Mouse (Mus musculus) heart, embryonic 11.5 days (tissue): ENCODE results near the gene Zg16. TPM values are rescaled to one million over a fixed set of nuclear protein-coding genes. Genes with fewer than 3 reads are reported as not detected.

Experiments
- ATAC-seq: fragments of 200-750 bp; cut with Nextera tagmentation; replicated peaks from 2 replicates; pipeline ENCODE4 v1.8.0; 2017; ENCODE audit warnings: moderate library complexity; ENCODE audit not compliant: insufficient number of reproducible peaks, low FRiP score, low TSS enrichment
- H3K27ac ChIP-seq: fragments of 300-500 bp; sonication (generic); 2 replicates; pipeline ENCODE4 v1.5.1; 2014; ENCODE audit warnings: mild to moderate bottlenecking, low read depth, low read length
- H3K27me3 ChIP-seq: fragments of 300-500 bp; sonication (generic); 2 replicates; pipeline ENCODE4 v1.6.1; 2014; ENCODE audit warnings: mild to moderate bottlenecking, low read length, mixed read lengths; ENCODE audit not compliant: control insufficient read depth, insufficient read depth
- H3K36me3 ChIP-seq: fragments of 300-500 bp; sonication (generic); 2 replicates; pipeline ENCODE4 v1.6.1; 2014; ENCODE audit warnings: mild to moderate bottlenecking, low read length, moderate library complexity, mixed read lengths; ENCODE audit not compliant: control insufficient read depth, insufficient read depth
- H3K4me1 ChIP-seq: fragments of 300-500 bp; sonication (generic); 2 replicates; pipeline ENCODE4 v1.6.1; 2014; ENCODE audit warnings: low read length; ENCODE audit not compliant: control insufficient read depth, insufficient read depth
- H3K4me2 ChIP-seq: fragments of 300-500 bp; sonication (generic); 2 replicates; pipeline ENCODE4 v1.6.1; 2014; ENCODE audit warnings: mild to moderate bottlenecking, moderate library complexity
- H3K4me3 ChIP-seq: fragments of 300-500 bp; sonication (generic); 2 replicates; pipeline ENCODE4 v1.5.1; 2014; ENCODE audit warnings: low read depth, low read length
- H3K9ac ChIP-seq: fragments of 300-500 bp; sonication (generic); 2 replicates; pipeline ENCODE4 v1.6.1; 2014; ENCODE audit warnings: mild to moderate bottlenecking, low read depth, low read length, moderate library complexity
- H3K9me3 ChIP-seq: fragments of 300-500 bp; sonication (generic); replicated peaks from 2 replicates; pipeline ENCODE4 v1.6.1; 2016; ENCODE audit warnings: low read length; ENCODE audit not compliant: control insufficient read depth
- WGBS: fragments of 180-500 bp; shearing (Covaris S2); extraction: QIAGEN DNeasy Blood & Tissue Kit; methylation state at CpG from one replicate; pipeline ENCODE4 v1.1.7; 2014; ENCODE audit not compliant: insufficient replicate concordance; 5-methylcytosine and 5-hydroxymethylcytosine counted together
- polyA plus RNA-seq: library from polyadenylated mRNA; unstranded; fragments of >200 nt; fragmentation: Nextera tagmentation; extraction: Ambion mirVana; gene quantifications from 2 replicates; pipeline ENCODE4 v1.2.1, GENCODE M21; 2014

Gene Zg16
- polyA plus RNA-seq, 1 experiment from 2014 or later: not detected

DNA sequence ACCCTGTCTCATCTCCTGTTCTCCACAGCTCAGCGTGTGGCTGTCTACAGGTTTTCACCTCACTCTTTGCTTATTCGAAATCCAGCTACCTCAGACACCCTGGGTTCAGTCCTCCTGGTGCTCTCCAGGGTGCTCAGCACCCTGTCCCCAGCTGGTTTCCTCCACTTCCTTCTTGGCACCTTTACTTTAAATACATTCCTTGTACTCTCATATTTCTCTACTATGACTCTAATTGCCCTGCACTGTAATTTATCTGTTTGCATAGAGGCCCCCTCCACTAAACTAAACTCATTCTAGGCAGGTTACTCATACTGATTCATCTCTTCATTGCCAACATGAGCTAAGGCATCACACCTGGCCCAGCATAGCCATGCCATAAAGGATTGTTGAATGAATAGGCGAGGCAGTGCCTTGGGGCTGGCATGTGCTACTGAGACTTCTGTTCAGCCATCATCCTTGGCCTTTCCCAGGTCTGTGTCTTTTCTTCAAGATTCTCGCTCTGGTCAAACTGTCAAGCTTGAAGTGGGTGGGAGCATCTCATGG, 16.2 kb downstream of the Zg16 start:
- WGBS: 71% methylated on average over 4 of the region's 4 CpGs
- Histone ChIP-seq H3K4me1 (no peaks in the 10 kb centered on the region), H3K27me3 (no peaks in the 10 kb centered on the region), H3K4me2 (no peak overlapping the region), H3K4me3 (no peak overlapping the region), H3K9ac (no peak overlapping the region), H3K36me3 (no peaks in the 10 kb centered on the region), H3K27ac (no peak overlapping the region), H3K9me3 (no peaks in the 10 kb centered on the region)
- ATAC-seq: no peak

DNA sequence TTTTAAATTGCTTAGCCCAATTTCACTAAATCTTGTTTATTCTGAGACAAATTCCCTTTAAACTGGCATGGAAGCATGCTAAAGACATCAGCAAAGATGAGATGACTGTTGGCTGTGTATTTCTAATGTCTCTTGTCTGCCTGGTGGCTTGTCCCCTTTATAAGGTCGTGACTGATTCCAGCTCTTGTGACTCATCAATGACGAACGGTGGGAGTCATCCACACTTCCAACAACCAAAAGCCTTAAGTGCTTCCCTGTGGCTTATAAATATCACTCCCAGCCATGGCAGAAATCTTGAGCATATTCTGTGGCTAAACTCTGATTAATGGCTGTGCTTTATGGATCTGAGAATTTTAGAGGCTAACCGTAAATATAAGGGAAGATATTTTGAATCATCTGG, 20.8 kb downstream of the Zg16 start:
- Histone ChIP-seq H3K27me3 (no peaks in the 10 kb centered on the region), H3K36me3 (no peaks in the 10 kb centered on the region), H3K9me3 (no peaks in the 10 kb centered on the region), H3K27ac (no peak overlapping the region), H3K9ac (no peak overlapping the region), H3K4me3 (no peak overlapping the region), H3K4me1 (no peaks in the 10 kb centered on the region), H3K4me2 (no peak overlapping the region)
- WGBS: 58% methylated on average over 4 of the region's 4 CpGs
- no peak for ATAC-seq

DNA sequence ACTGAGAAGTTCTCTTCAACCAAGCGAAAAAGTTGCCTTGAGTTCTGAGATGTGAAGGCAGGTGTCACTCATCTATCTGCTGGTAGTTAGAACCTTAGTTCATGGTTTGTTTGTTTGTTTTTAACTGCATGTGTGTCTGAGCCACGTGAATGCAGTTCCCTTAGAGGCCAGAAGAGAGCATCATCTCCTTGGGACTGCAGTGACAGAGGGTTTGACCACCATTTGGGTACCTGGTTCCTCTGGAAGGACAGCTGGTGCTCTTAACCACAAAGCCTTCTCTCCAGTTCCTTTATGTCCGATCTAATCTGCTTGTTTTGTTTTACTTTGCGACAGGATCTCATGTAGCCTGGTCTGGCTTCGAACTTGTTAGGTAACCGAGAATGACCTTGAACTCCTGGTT, 21.6 kb downstream of the Zg16 start:
- Histone ChIP-seq H3K27me3 (no peaks in the 10 kb centered on the region), H3K36me3 (no peaks in the 10 kb centered on the region), H3K9me3 (no peaks in the 10 kb centered on the region), H3K4me3 (no peak overlapping the region), H3K9ac (no peak overlapping the region), H3K27ac (no peak overlapping the region), H3K4me1 (no peaks in the 10 kb centered on the region), H3K4me2 (no peak overlapping the region)
- 78% methylated on average over 6 of the region's 6 CpGs for WGBS
- no peak for ATAC-seq

DNA sequence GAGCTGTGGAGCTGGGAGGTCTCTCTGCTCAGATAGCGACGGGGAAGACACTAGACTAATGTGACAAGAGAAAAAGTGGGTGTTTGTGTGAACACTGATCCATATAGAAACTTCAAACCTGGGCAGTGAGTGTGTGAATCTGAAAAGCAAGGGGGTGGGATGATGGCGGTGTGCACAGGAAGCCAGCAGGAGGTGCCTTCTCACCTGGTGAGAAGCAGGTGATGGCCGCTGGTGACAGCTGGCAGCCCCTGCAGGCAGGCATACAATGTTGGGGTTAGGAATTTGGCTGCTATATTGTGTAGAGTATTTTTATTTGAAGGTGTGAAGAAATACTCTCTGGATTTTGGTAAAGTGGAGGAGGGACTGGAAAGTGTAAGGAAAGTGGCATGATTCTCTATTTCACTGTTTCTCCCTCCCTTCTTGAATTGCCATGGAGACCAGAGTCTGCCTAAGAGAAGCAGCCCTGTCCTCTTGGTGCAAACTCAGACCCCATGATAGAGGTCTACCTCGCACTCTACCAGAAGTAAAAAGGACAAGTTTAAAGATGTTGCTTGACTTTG, 32.0 kb downstream of the Zg16 start:
- 61% methylated on average over 5 of the region's 5 CpGs for WGBS
- H3K9me3 ChIP-seq: no peaks in the 10 kb centered on the region

DNA sequence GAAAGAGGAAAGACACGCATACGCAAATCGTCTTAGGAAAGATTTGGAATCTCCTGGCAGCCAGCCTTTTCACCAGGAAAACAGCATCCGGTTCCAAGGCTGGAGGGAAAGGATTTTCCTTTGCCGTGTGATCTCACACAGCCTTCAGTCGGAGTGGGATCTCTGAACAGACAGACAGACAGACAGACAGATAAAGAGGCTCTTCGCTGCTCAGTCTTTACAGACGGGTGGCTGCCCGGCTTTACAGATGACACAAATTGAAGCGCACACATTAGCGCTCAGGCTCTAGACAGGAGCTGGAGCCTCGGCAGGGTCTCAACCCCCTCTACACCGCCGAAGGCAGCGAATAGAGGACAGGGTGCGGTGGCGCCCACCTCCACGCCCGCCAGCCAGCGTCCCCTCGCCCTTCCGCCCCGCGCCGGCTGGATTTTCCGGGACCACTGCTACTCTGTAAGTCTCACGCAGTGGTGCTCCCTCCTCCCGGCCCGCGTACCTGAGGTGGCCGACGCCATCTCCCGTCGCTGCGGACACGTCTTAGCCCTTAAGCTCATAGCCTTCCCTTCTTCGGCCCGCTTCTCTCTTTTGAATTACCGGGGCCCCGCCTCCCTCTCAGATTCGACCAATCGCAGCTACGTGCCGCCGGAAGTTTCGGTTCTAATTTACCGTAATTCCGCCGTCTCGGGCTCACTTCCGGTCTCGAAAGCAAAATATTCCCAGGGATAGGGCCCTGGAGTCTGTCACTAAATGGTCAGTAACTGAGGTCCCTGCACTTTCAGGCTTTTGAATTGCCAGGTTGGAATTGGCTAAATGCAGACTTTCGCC, 45.1 kb downstream of the Zg16 start, which contains the start of gene Kif22:
TSS of gene Kif22 (minus strand) at position 621 of the 822 bp plus-strand sequence.
- H3K9ac ChIP-seq: peak within 1 kb of the TSS; percentile 90
- H3K36me3 ChIP-seq: peaks cover 6% of the 10 kb centered on the region; the same call in 1 of the 2 replicates
- 1% methylated on average over 53 of the region's 53 CpGs for WGBS
- H3K4me1 ChIP-seq: no peaks in the 10 kb centered on the region
- no peaks in the 10 kb centered on the region for H3K9me3 ChIP-seq
- H3K4me3 ChIP-seq: peak within 1 kb of the TSS; percentile 76
- H3K27ac ChIP-seq: peak within 1 kb of the TSS; percentile 62
- peak; percentile 86 for ATAC-seq
- peak within 1 kb of the TSS; percentile 71 for H3K4me2 ChIP-seq
- no peaks in the 10 kb centered on the region for H3K27me3 ChIP-seq

More for the DNA sequence above, 32.0 kb downstream of the Zg16 start:
- Histone ChIP-seq H3K36me3 (no peaks in the 10 kb centered on the region), H3K4me2 (no peak overlapping the region), H3K9ac (no peak overlapping the region), H3K4me1 (no peaks in the 10 kb centered on the region), H3K27me3 (no peaks in the 10 kb centered on the region), H3K4me3 (no peak overlapping the region), H3K27ac (no peak overlapping the region)
- ATAC-seq: no peak

DNA sequence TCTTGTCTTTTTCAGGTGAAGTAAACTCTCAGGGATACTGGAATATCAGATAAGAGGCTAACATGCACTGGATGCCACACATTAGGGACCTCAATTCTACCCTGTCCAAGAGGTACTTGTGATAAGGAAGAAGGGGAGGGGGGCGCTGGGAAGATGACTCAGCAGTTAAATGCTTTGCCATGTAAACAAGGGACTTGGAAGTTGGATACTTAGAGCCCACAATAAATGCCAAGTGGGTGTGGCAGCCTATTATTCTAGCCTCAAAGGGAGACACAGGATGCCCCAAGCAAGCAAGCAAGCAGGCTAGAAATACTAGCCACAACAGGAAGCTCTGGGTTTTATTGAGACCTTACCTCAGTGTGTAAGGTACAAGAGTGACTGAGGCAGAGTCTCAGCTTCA, 55.9 kb downstream of the Zg16 start:
- H3K9ac ChIP-seq: no peak overlapping the region
- no peaks in the 10 kb centered on the region for H3K27me3 ChIP-seq
- no peak for ATAC-seq
- no peak overlapping the region for H3K4me3 ChIP-seq
- peaks cover 43% of the 10 kb centered on the region for H3K36me3 ChIP-seq
- 67% methylated on average over 1 of the region's 1 CpGs for whole genome bisulfite sequencing
- H3K4me2 ChIP-seq: no peak overlapping the region
- H3K27ac ChIP-seq: no peak overlapping the region
- peaks cover 7% of the 10 kb centered on the region; the same call in 1 of the 2 replicates for H3K4me1 ChIP-seq
- no peaks in the 10 kb centered on the region for H3K9me3 ChIP-seq

DNA sequence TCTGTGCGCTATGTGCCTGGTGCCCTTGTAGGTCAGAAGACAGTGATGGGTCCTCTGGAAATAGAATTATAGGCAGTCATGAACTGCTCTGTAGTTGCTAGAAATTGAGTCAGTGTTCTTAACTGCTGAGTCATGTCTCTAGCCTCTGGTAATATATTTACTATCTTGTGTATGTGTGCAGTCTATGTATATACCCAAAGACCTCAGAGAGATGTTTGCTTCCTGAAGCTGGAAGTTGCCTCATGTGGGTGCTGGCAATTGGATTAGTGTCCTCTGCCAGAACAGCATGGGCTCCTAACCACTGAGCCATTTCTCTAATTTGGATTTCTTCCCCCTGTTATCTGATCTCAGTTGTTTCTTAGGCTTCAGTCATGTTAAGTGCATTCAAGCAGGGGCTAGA, 57.0 kb downstream of the Zg16 start:
- Histone ChIP-seq H3K4me2 (no peak overlapping the region), H3K27ac (no peak overlapping the region), H3K9ac (no peak overlapping the region), H3K27me3 (no peaks in the 10 kb centered on the region), H3K9me3 (no peaks in the 10 kb centered on the region), H3K4me3 (no peak overlapping the region), H3K36me3 (peaks cover 38% of the 10 kb centered on the region), H3K4me1 (peaks cover 7% of the 10 kb centered on the region)
- WGBS: 93% methylated on average over 1 of the region's 1 CpGs
- ATAC-seq: no peak

DNA sequence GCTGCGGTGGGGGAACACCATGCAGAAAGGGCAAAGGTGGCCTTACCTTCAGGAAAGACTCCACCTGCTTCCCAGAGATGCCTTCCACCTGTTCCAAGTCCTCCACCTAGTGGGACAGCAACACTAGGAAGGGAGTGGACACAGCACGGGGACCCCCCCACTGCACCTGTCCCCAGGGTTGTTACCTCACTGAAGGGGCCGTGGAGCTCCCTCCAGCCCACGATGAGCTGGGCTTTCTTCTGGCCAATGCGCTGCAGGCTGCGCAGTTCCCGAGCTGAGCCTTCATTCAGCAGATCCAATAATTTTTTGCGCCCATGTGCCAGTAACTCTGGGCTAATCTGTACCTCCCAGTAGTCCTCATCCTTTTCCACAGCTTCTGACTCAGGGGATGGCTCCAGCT, 59.2 kb downstream of the Zg16 start:
- H3K4me2 ChIP-seq: peak overlapping the region; percentile 96
- H3K9ac ChIP-seq: peak overlapping the region; percentile 97
- peaks cover 29% of the 10 kb centered on the region for H3K4me1 ChIP-seq
- 67% methylated on average over 8 of the region's 8 CpGs for WGBS
- H3K9me3 ChIP-seq: no peaks in the 10 kb centered on the region
- no peak for ATAC-seq
- H3K4me3 ChIP-seq: peak overlapping the region; percentile 96
- H3K36me3 ChIP-seq: peaks cover 32% of the 10 kb centered on the region
- peak overlapping the region; percentile 99 for H3K27ac ChIP-seq
- H3K27me3 ChIP-seq: no peaks in the 10 kb centered on the region
